Mouse (Mus musculus): ENCODE measurements at regions not wholly inside any gene's neighbourhood (a gene's known extent, or its start where the extent isn't known, plus 50 kb on each side); places are given as distances from the start of the nearest gene placed in this dataset.
"Not testable (repeated sequence)": the region's sequence is repeated elsewhere in the genome, so short reads cannot be mapped to it uniquely, and the experiment has no call there.

GRCm38 (mm10) chr2:84042793-84043192 is 52.4 kb downstream of the Gm13691 start:
- CTCF ChIA-PET, result no interaction called here

- CTCF ChIA-PET, result no interaction called here
Measured at GRCm38 (mm10) chr2:84048398-84049140, 58.2 kb downstream of the Gm13691 start.

- CTCF ChIA-PET, result interaction anchor here (0.7 kb wide), 1 partner anchor 26 kb away, joined by 3 read pairs; no protein-coding TSS in a partner anchor
Measured at GRCm38 (mm10) chr2:84051883-84052331, 61.6 kb downstream of the Gm13691 start.

- CTCF ChIA-PET, result no interaction called here
Measured at GRCm38 (mm10) chr2:84059246-84059645, 68.9 kb downstream of the Gm13691 start.

GRCm38 (mm10) chr2:84061221-84061620 is 70.9 kb downstream of the Gm13691 start:
- CTCF ChIA-PET, result no interaction called here

GRCm38 (mm10) chr2:84064371-84064770 is 74.0 kb downstream of the Gm13691 start:
- CTCF ChIA-PET, result no interaction called here

- CTCF ChIA-PET, result interaction anchor here (0.8 kb wide), 1 partner anchor 9 kb away, joined by 4 read pairs; no protein-coding TSS in a partner anchor
Measured at GRCm38 (mm10) chr2:84065061-84065460, 74.7 kb downstream of the Gm13691 start.

- CTCF ChIA-PET, result interaction anchor here (0.8 kb wide), 1 partner anchor 8 kb away, joined by 4 read pairs; no protein-coding TSS in a partner anchor
Measured at GRCm38 (mm10) chr2:84065749-84066148, 75.4 kb downstream of the Gm13691 start.

GRCm38 (mm10) chr2:84066151-84066693 is 75.9 kb downstream of the Gm13691 start:
- CTCF ChIA-PET, result interaction anchor here (0.6 to 0.8 kb wide), 4 partner anchors 7 to 472 kb away, joined by 3 to 4 read pairs (median 4); no protein-coding TSS in a partner anchor

- CTCF ChIA-PET, result interaction anchor here (0.6 to 0.7 kb wide), 3 partner anchors 364 to 473 kb away, joined by 3 to 4 read pairs (median 4); no protein-coding TSS in a partner anchor
Measured at GRCm38 (mm10) chr2:84066785-84067526, 76.6 kb downstream of the Gm13691 start.

- CTCF ChIA-PET, result no interaction called here
Measured at GRCm38 (mm10) chr2:84068617-84069016, 78.3 kb downstream of the Gm13691 start.

- CTCF ChIA-PET, result not testable (repeated sequence)
Measured at GRCm38 (mm10) chr2:84069411-84069810, 79.1 kb downstream of the Gm13691 start.

GRCm38 (mm10) chr2:84072881-84073583 is 82.7 kb downstream of the Gm13691 start:
- CTCF ChIA-PET, result interaction anchor here (1.2 kb wide), 1 partner anchor 7 kb away, joined by 4 read pairs; no protein-coding TSS in a partner anchor

GRCm38 (mm10) chr2:84075944-84076343 is 85.6 kb downstream of the Gm13691 start:
- CTCF ChIA-PET, result no interaction called here

- CTCF ChIA-PET, result no interaction called here
Measured at GRCm38 (mm10) chr2:84079284-84079683, 88.9 kb downstream of the Gm13691 start.

- CTCF ChIA-PET, result no interaction called here
Measured at GRCm38 (mm10) chr2:84080228-84080627, 89.9 kb downstream of the Gm13691 start.

- CTCF ChIA-PET, result no interaction called here
Measured at GRCm38 (mm10) chr2:84094751-84095150, 104.4 kb downstream of the Gm13691 start.

- CTCF ChIA-PET, result no interaction called here
Measured at GRCm38 (mm10) chr2:84098746-84099145, 108.4 kb downstream of the Gm13691 start.

- CTCF ChIA-PET, result no interaction called here
Measured at GRCm38 (mm10) chr2:84113562-84113961, 123.2 kb downstream of the Gm13691 start.

GRCm38 (mm10) chr2:84119839-84120238 is 129.5 kb downstream of the Gm13691 start:
- CTCF ChIA-PET, result no interaction called here

- CTCF ChIA-PET, result no interaction called here
Measured at GRCm38 (mm10) chr2:84127586-84127985, 137.2 kb downstream of the Gm13691 start.

- CTCF ChIA-PET, result no interaction called here
Measured at GRCm38 (mm10) chr2:84161742-84162141, 171.4 kb downstream of the Gm13691 start.
